Mouse (Mus musculus) testis, adult 2 months (tissue): Measurements from ENCODE around the gene Tmcc2.

Experiments
- CTCF ChIP-seq: fragments of 200-500 bp; IDR thresholded peaks from 2 replicates; pipeline ENCODE4 v1.5.1; 2012; ENCODE audit warnings: low read depth, mild to moderate bottlenecking, inconsistent platforms, low read length, moderate library complexity; ENCODE audit not compliant: control insufficient read depth, insufficient read depth, insufficient replicate concordance
- POLR2A ChIP-seq: fragments of 200-500 bp; IDR thresholded peaks from 2 replicates; pipeline ENCODE4 v1.6.1; 2012; ENCODE audit warnings: low read depth, mild to moderate bottlenecking, inconsistent platforms, low read length, moderate library complexity; ENCODE audit not compliant: control insufficient read depth

GRCm38 (mm10) chr1:132361959-132362358 is 29.1 kb downstream of the Tmcc2 start:
- TF ChIP-seq CTCF (no peak), POLR2A (no peak)
